23 mouse cellular contexts compared by ENCODE assay signal in the genomic region with DNA sequence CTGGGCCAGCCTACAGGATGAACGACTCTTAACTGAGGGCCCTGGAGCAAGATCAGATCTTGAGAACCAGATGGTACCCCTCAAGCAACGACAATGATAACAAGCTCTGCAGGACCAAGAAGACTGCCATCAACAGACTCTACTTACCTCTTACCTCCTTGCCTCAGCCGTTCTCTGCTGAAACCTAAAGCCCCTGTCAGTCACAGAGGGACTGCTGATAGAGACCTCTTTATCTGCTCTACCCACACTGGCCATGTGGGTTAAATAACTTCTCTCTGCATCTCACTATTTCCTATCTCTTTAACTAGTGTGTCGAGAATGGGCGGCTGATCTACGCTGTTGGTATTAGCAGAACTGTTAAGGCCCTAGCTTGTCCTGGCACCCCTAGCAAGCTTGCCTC. TPM values are rescaled to one million over a fixed set of nuclear protein-coding genes. Genes with fewer than 3 reads are reported as not detected.
"Had no signal": no experiment of that assay in that cellular context is flagged by ENCODE, and none has a peak within 500 bp of the region (broad histone marks: within the 10 kb centered on the region; RNA-seq: fewer than 3 reads in every experiment).

No protein-coding gene starts in this region.

- H3K36me3 ChIP-seq: intestine, embryonic 15.5 days; kidney, embryonic 15.5 days; limb, embryonic 10.5 days; limb, embryonic 13.5 days; midbrain, embryonic 12.5 days; neural tube, embryonic 13.5 days had no signal

- H3K4me2 ChIP-seq: intestine, embryonic 15.5 days; kidney, embryonic 15.5 days; limb, embryonic 13.5 days; lung, embryonic 14.5 days; midbrain, embryonic 12.5 days; neural tube, embryonic 13.5 days had no signal

- H3K4me3 ChIP-seq: intestine, embryonic 15.5 days; kidney, embryonic 15.5 days; limb, embryonic 10.5 days; limb, embryonic 13.5 days; megakaryocyte, embryonic 14.5 days; midbrain, embryonic 12.5 days; myocyte; neural tube, embryonic 13.5 days had no signal

- H3K27me3 ChIP-seq: intestine, embryonic 15.5 days had no signal

- H3K9ac ChIP-seq: intestine, embryonic 15.5 days; kidney, embryonic 15.5 days; limb, embryonic 13.5 days; lung, embryonic 14.5 days; midbrain, embryonic 12.5 days; neural tube, embryonic 13.5 days had no signal

- H3K9me3 ChIP-seq: intestine, embryonic 15.5 days; kidney, embryonic 15.5 days; limb, embryonic 10.5 days; limb, embryonic 13.5 days; megakaryocyte, embryonic 14.5 days; midbrain, embryonic 12.5 days; neural tube, embryonic 13.5 days had no signal

- ATAC-seq: intestine, embryonic 15.5 days; lung, postnatal 0 days; midbrain, embryonic 16.5 days had no signal

- H3K27ac ChIP-seq: intestine, embryonic 15.5 days; kidney, embryonic 15.5 days; limb, embryonic 10.5 days; limb, embryonic 13.5 days; macrophage; midbrain, embryonic 12.5 days; neural tube, embryonic 13.5 days had no signal

- DNase-seq: kidney, adult 11 months; kidney, adult 8-10 months; kidney, postnatal 10 days; kidney, postnatal 36 days; lung, embryonic 14.5 days; retina, postnatal 1 day; right cerebral cortex, postnatal 25 days; spleen, adult 18-20 months; thymus, adult 18-20 months; thymus, postnatal 36 days had no signal

RNA-seq across cellular contexts. Expression of a gene that starts 5.9 kb away (rescaled TPM):
- total RNA-seq: monocyte, adult 5-6 weeks; neutrophil, adult 5-6 weeks had no signal
- polyA plus RNA-seq: myocyte had no signal
